Mouse (Mus musculus): Measurements from ENCODE around the gene Tekt3.

GRCm38 (mm10) chr11:63138739-63139138 lies 77.3 kb downstream of the Tekt3 start:
- TF ChIP-seq POLR2A (IDR thresholded peaks at IDR 0.05; ENCODE audit: borderline replicate concordance, insufficient read depth, low read length): no peak
- no peak for TF ChIP-seq CTCF (IDR thresholded peaks at IDR 0.05; ENCODE audit: borderline replicate concordance, insufficient read depth, low read depth, low read length)

Measured in cerebellum, adult 2 months (tissue).